Mouse (Mus musculus) left cerebral cortex, adult 8-10 months (tissue): ENCODE measurements around the gene Tex37. TPM values are rescaled to one million over a fixed set of nuclear protein-coding genes. Genes with fewer than 3 reads are reported as not detected.

Experiments used
- DNase-seq, 2 experiments: peaks; one replicate each; pipeline ENCODE4 v3.0.0; 2022; ENCODE audit warnings: low spot score in 2 of 2
- total RNA-seq, 4 experiments: library from RNA; stranded (reverse); gene quantifications; 2 replicates each; pipeline ENCODE4 v1.2.4; 2022

Tex37 gene
- total RNA-seq: not detected

DNA sequence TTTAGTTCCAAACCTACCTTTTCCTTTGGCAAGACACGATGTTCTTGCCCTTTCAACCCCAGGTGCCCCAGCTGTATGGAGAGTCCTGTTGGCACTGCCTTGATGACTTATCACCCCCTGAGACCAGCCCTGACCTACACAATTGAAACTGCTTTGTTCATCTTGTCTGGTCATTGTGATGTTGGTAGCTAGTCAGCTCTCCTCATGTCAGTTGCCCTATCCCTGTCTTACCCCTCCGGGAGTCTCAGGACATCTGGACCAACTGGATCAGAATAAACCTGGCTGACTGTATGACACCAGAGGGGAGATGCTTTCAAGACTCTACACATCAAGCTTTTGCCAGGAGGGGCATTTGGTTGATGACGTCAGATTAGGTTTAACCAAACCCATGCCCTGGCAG, at the start of gene Tex37:
Tex37 (minus strand) TSS at position 101 of the 400 bp plus-strand sequence.
- DNase-seq: no peak

GRCm38 (mm10) chr6:70968291-70968690, 49.6 kb upstream of the Tex37 start:
- DNase-seq: no peak

DNA sequence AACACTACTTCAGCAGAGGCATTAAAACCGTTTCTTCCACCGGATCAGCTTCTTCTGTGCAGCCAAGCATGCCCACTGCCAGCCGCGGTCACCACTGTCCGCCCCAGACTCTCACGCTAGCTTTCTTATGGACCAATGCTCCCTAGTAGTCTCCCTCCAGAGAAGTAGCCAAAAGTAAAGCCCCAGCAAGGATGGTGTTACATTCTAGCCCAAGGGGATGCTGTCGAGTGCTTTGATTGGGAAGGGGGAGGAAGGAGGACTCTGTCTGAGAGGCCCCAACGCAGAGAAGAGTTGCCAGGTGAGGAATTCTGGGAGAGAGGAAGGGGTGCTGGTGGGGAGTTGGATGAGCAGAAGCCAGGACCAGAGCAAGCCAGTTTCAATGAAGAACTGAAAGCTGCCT, 48.7 kb upstream of the Tex37 start:
- DNase-seq: no peak

GRCm38 (mm10) chr6:70965694-70966093, 47.0 kb upstream of the Tex37 start:
- no peak for DNase-seq

- no peak for DNase-seq
Measured at GRCm38 (mm10) chr6:70964116-70964830, 45.5 kb upstream of the Tex37 start.

- DNase-seq: no peak
Measured at GRCm38 (mm10) chr6:70957341-70957940, 38.7 kb upstream of the Tex37 start.

- DNase-seq: no peak
Measured at GRCm38 (mm10) chr6:70956936-70957335, 38.2 kb upstream of the Tex37 start.

DNA sequence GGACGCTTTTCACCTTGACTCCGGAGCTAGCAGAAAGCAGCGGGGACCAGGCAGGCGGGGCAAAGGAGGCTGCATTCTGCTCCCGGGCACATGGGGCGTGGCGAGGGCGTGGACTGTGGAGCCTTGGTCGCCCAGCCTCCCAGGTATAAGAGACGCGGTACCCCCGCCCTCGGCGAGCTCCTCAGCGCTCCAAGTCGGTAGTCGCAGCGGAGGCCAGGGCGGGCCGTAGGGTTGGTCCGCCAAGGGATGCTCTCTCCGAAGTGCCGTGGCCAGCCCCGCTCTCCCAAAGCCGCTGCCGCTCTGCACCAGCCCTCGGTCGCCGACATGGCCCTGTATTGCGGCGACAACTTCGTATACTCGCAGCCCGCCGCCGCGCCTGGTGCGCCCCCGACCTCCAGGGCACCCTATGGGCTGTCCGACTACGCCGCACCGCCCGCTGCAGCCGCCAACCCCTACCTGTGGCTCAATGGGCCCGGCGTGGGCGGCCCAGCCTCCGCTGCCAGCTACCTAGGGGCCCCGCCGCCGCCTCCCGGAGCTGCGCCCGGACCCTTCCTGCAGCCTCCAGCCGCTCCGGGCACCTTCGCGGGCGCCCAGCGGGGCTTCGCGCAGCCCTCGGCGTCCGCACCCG, 37.7 kb upstream of the Tex37 start, which contains the start of gene Foxi3:
Foxi3 (plus strand) TSS at position 247 of the 628 bp plus-strand sequence.
- no peak for DNase-seq

DNA sequence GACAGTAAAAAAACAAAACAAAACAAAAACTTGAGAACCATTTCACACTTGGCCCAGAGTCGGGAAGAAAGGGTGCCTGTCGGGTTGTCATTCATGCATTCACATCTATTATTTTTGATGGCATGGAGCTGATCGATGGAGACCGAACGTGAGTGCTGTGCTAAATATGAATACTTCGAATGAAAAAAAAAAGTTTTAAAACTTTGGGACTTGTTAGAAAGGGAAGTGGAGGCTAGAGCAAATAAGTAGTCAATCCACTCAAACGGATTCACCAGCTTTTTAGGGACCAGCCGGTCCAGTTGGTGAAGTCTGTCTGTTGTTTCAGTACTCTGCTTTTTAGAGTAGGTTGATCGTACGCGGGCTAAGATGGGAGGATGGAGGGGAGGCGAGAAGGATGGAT, 37.1 kb upstream of the Tex37 start:
- DNase-seq: no peak

DNA sequence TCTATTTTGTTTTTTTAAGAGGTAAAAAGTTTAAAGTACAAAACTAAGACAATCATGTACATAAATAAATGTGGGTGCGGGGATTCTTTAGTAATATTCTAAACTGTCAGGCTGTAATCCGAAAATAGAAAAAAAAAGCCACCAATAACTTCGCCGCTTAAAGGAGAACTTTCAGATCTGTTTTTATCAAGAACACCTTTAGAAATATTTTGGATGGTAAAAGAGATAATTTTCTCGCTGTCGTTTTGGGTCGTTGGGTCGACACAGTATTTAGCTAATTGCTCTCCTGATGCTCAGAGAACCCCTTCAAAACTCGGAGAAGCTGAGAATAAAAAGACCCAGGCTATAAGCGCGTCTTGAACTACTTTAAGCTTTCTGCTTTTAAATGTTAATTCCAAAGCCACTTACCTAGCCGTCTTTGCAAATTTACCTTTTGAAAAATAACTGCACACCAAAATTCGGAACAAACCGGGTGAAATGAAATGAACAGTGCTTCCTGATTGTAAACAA, 36.6 kb upstream of the Tex37 start:
- no peak for DNase-seq

GRCm38 (mm10) chr6:70954040-70954439, 35.3 kb upstream of the Tex37 start:
- DNase-seq: no peak

DNA sequence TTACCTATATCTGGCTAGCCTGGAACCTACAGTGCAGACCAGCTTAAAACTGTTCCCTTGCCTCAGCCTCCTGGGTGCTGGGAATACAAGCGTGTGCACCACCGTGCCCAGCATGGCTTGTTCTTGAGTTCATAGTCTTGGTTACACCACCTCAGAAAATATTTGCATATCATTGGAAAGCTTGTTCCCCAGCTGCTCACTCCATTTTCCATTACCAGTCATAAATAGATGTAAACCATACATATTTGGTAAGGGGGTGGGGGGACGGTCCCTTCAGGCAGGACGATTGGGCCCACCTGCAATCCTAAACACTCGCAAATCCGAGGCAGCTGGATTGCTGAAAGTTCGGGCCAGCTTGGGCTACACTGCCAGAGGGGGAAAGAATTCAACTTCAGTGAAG, 34.5 kb upstream of the Tex37 start:
- DNase-seq: no peak

DNA sequence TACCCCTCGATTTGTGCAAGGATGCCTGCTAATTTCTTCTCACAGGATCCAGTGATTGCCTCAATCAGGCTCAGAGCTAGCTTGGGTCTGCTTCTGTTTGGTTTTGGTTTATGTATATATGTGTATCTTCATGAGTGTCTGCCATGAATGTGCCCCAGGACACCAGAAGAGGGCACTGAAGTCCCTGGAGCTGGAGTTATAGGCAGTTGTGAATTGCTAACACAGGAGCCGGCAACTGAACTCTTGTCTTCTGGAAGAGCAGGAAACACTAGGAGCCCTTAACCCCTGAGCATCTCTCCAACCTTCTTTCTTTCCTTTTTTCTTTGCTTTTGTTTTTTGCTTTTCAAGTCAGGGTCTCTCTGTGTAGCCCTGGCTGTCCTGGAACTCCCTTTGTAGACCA, 13.1 kb upstream of the Tex37 start:
- no peak for DNase-seq

DNA sequence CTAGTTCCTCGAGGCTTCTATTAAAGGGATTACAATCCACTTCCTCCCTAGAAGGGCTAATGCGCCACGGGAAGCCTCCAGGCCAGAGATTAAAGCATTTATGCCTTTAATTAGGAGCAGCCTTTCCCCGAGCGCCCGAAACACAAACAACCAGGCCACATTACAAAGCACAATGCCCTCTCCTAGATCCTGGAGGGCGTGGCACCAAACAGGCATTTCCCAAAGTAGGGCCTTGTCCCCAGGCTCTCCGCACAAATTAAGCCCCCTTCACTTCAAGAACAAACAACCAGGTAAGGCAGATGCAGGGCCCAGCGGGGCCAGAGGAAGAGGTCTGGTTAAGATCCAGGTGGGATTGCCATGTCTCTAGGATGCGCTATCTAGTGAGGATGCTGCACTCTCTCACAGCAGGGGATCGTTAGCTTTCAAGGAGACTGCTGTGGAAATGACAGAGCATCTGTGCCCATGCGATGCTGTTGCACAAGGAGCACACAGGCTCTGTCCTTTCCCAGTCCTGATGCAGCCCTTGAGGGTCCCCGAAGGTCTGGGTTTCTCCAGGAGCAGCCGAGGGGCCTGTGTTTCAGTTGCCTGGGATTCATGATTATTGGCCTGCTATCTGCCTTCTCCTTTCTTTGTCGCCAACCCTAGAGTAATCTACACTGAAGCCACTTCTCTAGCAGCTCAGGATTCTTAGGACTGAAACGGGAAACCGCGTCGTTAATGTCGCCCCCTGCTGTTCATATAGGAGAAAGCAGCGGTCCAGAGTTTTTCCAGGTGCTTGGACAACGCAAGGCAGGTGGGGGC, 2.7 kb upstream of the Tex37 start:
- peak in 1 of 2 experiments; percentile 27 for DNase-seq

GRCm38 (mm10) chr6:70912396-70912765, 6.3 kb downstream of the Tex37 start:
- no peak for DNase-seq

GRCm38 (mm10) chr6:70911668-70912395, 6.9 kb downstream of the Tex37 start:
- peak in 1 of 2 experiments; percentile 58 for DNase-seq

DNA sequence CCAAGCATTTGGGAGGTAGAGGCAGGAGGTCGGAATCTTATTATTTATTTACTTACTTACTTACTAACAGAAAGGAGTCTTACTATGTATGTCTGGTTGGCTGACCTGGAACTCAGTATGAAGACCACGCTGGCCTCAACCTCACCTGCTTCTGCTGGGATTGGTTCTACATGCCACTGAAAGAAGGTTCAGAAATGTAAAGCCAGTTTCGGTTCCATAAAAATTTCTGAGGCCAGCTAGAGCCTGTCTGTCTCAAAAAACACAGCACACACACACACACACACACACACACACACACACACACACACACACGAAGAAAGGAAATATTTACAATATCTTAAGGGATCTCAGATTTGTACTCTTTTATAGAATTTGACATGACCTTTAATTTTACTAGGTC, 8.4 kb downstream of the Tex37 start:
- no peak for DNase-seq

DNA sequence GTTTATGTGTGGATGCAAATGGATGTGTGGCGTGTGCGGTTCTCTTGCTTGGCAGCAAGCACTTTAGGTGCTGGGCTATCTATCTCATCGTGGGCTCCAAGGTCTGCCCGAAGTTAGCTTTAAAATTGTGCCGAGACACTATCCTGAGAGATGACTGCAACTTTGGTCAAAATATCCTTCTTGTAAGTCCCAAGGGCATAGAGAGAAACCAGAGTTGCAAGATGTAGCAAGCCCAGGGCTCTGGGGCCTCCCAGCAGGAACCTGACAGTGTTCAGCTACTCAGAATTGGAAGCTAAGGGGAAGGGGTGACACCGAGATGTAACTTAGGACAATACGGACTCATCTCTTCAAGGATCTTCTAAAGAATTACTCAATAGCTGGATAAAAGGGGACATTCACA, 9.2 kb downstream of the Tex37 start:
- DNase-seq: no peak

GRCm38 (mm10) chr6:70903689-70904088, 15.0 kb downstream of the Tex37 start:
- DNase-seq: no peak

DNA sequence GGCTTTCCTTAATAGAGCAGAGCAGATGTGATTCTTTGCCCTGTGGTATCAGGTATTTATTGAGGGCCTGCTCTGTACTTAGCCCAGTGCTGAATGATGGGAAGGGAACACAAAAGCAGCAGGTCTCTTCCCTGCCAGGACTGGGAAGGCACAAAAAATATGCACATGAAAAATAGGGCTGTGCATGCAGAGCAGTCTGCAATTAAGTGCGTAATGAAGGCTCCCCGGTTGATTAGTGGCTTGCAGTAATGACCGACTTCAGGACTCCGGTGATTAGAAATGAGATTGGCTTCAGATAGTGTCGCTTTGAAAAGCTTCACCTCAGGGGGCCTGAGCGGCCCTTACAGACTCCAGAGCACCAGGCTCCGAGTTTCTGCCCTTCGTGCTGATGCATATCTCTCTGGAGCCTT, 19.1 kb downstream of the Tex37 start:
- no peak for DNase-seq

DNA sequence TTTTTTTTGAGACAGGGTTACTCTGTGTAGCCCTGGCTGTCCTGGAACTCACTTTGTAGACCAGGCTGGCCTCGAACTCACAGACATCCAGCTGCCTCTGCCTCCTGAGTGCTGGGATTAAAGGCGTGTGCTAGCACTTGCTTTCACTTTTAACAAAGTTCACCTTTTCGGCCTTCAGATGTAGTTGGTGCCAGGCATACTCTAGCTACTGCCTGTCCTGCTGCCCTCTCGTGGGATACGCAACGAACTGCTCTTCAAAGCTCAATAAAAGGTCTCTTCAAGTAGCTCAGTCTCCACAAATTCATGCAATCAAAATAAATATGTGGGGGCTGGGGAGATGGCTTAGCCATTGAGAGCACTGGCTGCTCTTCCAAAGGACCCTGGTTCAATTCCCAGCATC, 20.6 kb downstream of the Tex37 start:
- DNase-seq: no peak
